In the genomic region with DNA sequence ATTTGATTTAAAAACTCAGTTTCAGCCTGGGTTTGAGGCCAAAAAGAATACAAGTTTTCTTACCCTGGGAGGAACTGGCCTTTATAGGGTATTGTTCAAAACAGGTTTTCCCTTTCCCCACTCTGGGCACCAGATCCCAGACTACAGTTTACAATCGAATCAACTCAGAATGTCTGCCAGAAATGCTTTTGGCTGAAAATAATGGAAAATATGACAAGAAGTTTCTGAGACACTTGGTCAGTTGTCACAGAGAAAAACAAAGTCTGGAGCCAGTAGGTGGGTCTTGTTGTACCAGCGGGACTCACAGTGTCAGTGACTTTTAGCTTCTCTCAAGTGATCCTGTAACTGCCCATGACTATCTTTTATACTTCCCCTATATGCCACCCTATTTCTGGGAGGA, we compare ENCODE assay signal across 26 mouse cellular contexts. TPM values are rescaled to one million over a fixed set of nuclear protein-coding genes. Genes with fewer than 3 reads are reported as not detected.
DNase-seq lines count a peak whose midpoint lies in the region; ATAC-seq and TF ChIP-seq lines count a peak whose summit lies in the region.
"Had no signal": no experiment of that assay in that cellular context is flagged by ENCODE, and none has a peak within 500 bp of the region (broad histone marks: within the 10 kb centered on the region; RNA-seq: fewer than 3 reads in every experiment).

No protein-coding gene starts in this region.

- TF ChIP-seq EP300 in lung, postnatal 0 days (IDR thresholded peaks at IDR 0.05), result no peak

- no peak for ATAC-seq in heart, embryonic 12.5 days (ENCODE audit: insufficient number of reproducible peaks, low FRiP score)
- ATAC-seq in lung, postnatal 0 days, result peak; percentile 44
- ATAC-seq: forebrain, embryonic 14.5 days; midbrain, embryonic 13.5 days had no signal

- peak; percentile 67 to 72 for DNase-seq in heart, adult 18-20 months
- peak; percentile 68 for DNase-seq in lung, postnatal 0 days (ENCODE audit: low spot score)
- DNase-seq in lung, postnatal 14 days, result no peak
- DNase-seq in heart, postnatal 10 days, result peak; percentile 40 to 58
- DNase-seq in kidney, postnatal 4 days, result no peak
- DNase-seq in adrenal gland, postnatal 4 days (ENCODE audit: low spot score in 2 of 2), result no peak
- DNase-seq: adrenal gland, adult 8-10 months; B cell, adult 2 months; cerebellum, adult 8-10 months; cerebellum, postnatal 36 days; embryo, embryonic 11 days; gastrocnemius, postnatal 14 days; kidney, adult 18-20 months; layer of hippocampus, adult 9-11 months; liver, embryonic 13.5 days; right cerebral cortex, postnatal 14 days; spleen, adult 18-20 months; thymus, postnatal 14 days had no signal

- no peaks in the 10 kb centered on the region for H3K4me1 ChIP-seq in heart, embryonic 12.5 days (replicated peaks)
- no peaks in the 10 kb centered on the region for H3K4me1 ChIP-seq in lung, postnatal 0 days (ENCODE audit: insufficient read depth, low read depth, low read length)
- H3K4me1 ChIP-seq: hindbrain, embryonic 12.5 days; liver, embryonic 13.5 days; lung, embryonic 15.5 days; midbrain, embryonic 13.5 days had no signal

- intact Hi-C loops in heart, postnatal 10 days (cut with DNase I), result no loop called here

- WGBS in heart, embryonic 12.5 days, result 67% methylated on average over 2 of the region's 2 CpGs
- WGBS in lung, postnatal 0 days, result 60% methylated on average over 2 of the region's 2 CpGs

- no peak overlapping the region for H3K9ac ChIP-seq in heart, embryonic 12.5 days
- no peak overlapping the region for H3K9ac ChIP-seq in lung, postnatal 0 days (replicated peaks; ENCODE audit: low read depth)
- H3K9ac ChIP-seq: embryonic facial prominence, embryonic 13.5 days; hindbrain, embryonic 12.5 days; liver, embryonic 13.5 days; lung, embryonic 15.5 days; midbrain, embryonic 13.5 days had no signal

- no peaks in the 10 kb centered on the region for H3K27me3 ChIP-seq in heart, embryonic 12.5 days (replicated peaks)
- H3K27me3 ChIP-seq in lung, postnatal 0 days (replicated peaks; ENCODE audit: insufficient read depth, low read length), result no peaks in the 10 kb centered on the region
- H3K27me3 ChIP-seq: CH12.LX; embryonic facial prominence, embryonic 13.5 days; hindbrain, embryonic 12.5 days; liver, embryonic 13.5 days; lung, embryonic 15.5 days; midbrain, embryonic 13.5 days had no signal

- H3K4me2 ChIP-seq in heart, embryonic 12.5 days, result no peak overlapping the region
- H3K4me2 ChIP-seq in lung, postnatal 0 days (replicated peaks; ENCODE audit: low read depth, low read length), result no peak overlapping the region
- H3K4me2 ChIP-seq: embryonic facial prominence, embryonic 13.5 days; hindbrain, embryonic 12.5 days; liver, embryonic 13.5 days; lung, embryonic 15.5 days; midbrain, embryonic 13.5 days had no signal

- no peak overlapping the region for H3K27ac ChIP-seq in heart, embryonic 12.5 days (ENCODE audit: poor library complexity, severe bottlenecking)
- no peak overlapping the region for H3K27ac ChIP-seq in lung, postnatal 0 days (ENCODE audit: low read length)
- H3K27ac ChIP-seq: embryonic facial prominence, embryonic 13.5 days; hindbrain, embryonic 12.5 days; liver, embryonic 13.5 days; lung, embryonic 15.5 days; midbrain, embryonic 13.5 days had no signal

- TF ChIP-seq CTCF in lung, postnatal 0 days (IDR thresholded peaks at IDR 0.05), result no peak

- no peaks in the 10 kb centered on the region for H3K36me3 ChIP-seq in heart, embryonic 12.5 days
- no peaks in the 10 kb centered on the region for H3K36me3 ChIP-seq in lung, postnatal 0 days (ENCODE audit: insufficient read depth, low read length)
- H3K36me3 ChIP-seq: embryonic facial prominence, embryonic 13.5 days; G1E; hindbrain, embryonic 12.5 days; liver, embryonic 13.5 days; lung, embryonic 15.5 days; midbrain, embryonic 13.5 days had no signal

- H3K4me3 ChIP-seq in heart, embryonic 12.5 days, result no peak overlapping the region
- no peak overlapping the region for H3K4me3 ChIP-seq in lung, postnatal 0 days (ENCODE audit: low read depth, low read length)
- H3K4me3 ChIP-seq: embryonic facial prominence, embryonic 13.5 days; hindbrain, embryonic 12.5 days; liver, embryonic 13.5 days; lung, embryonic 15.5 days; midbrain, embryonic 13.5 days had no signal

- H3K9me3 ChIP-seq in heart, embryonic 12.5 days (replicated peaks), result no peaks in the 10 kb centered on the region
- H3K9me3 ChIP-seq in lung, postnatal 0 days (ENCODE audit: low read length), result no peaks in the 10 kb centered on the region
- H3K9me3 ChIP-seq: embryonic facial prominence, embryonic 13.5 days; hindbrain, embryonic 12.5 days; liver, embryonic 13.5 days; lung, embryonic 15.5 days; midbrain, embryonic 13.5 days had no signal

RNA-seq across cellular contexts. Expression of a gene that starts 13.1 kb away (rescaled TPM):
- total RNA-seq in heart, adult 18-20 months (2021), result 10 to 100 TPM; 14.6 to 15.8 TPM
- 0.09 and 0.14 TPM in 2 replicates for polyA plus RNA-seq in heart, embryonic 12.5 days (2016; fragmentation: Nextera tagmentation; extraction: Ambion mirVana)
- 11.9 and 16.8 TPM in 2 replicates for polyA plus RNA-seq in lung, postnatal 0 days (2015; fragmentation: Nextera tagmentation; extraction: Ambion mirVana)
- 10 to 100 TPM in 1 of 2 experiments, 1 to 10 TPM in 1; 8.6 to 13.0 TPM for total RNA-seq in heart, postnatal 10 days (2021)
- total RNA-seq in adrenal gland, postnatal 4 days (2021), result 10 to 100 TPM; 34.1 to 35.1 TPM
- total RNA-seq: CH12.LX had no signal
- polyA plus RNA-seq: G1E had no signal

Comparison
In these comparisons a context has a peak if more than half of its experiments do, and no peak if none do; other contexts are left out.
1. DNase-seq: peak in heart, adult 18-20 months (2 of 2), lung, postnatal 0 days (single experiment) and heart, postnatal 10 days (2 of 2); none in lung, postnatal 14 days (single experiment), kidney, postnatal 4 days (0 of 2) and adrenal gland, postnatal 4 days (0 of 2).